Mouse (Mus musculus) CH12.LX (cell line): ENCODE data around the gene Chchd4. TPM values are rescaled to one million over a fixed set of nuclear protein-coding genes. Genes with fewer than 3 reads are reported as not detected.

Experiments
- DNase-seq: peaks from one replicate; pipeline ENCODE4 v3.0.0-alpha.2; 2013; ENCODE audit errors: extremely low read depth
- H3K27ac ChIP-seq: 2 replicates; pipeline ENCODE4 v1.5.1; 2012; ENCODE audit warnings: low read depth, mild to moderate bottlenecking, control low read depth, moderate library complexity; ENCODE audit not compliant: insufficient read depth
- H3K27me3 ChIP-seq: replicated peaks from 2 replicates; pipeline ENCODE3; 2012; ENCODE audit warnings: inconsistent platforms
- H3K36me3 ChIP-seq, 2 experiments: replicated peaks in 1 of 2; 2 replicates each; pipeline versions ENCODE3 to v1.6.1; 2012; ENCODE audit warnings: inconsistent platforms in 1 of 2, low read length in 1 of 2, mild to moderate bottlenecking in 1 of 2, mixed read lengths in 1 of 2, moderate library complexity in 1 of 2; ENCODE audit not compliant: control insufficient read depth in 1 of 2, insufficient read depth in 1 of 2
- H3K4me1 ChIP-seq, 2 experiments: 2 replicates each; pipeline ENCODE4 v1.6.1; 2012; ENCODE audit warnings: inconsistent platforms in 1 of 2, moderate library complexity in 1 of 2; ENCODE audit not compliant: insufficient read depth in 2 of 2, control insufficient read depth in 1 of 2
- H3K4me2 ChIP-seq: 2 replicates; pipeline ENCODE4 v1.6.1; 2012; ENCODE audit warnings: low read depth, mild to moderate bottlenecking, control low read depth; ENCODE audit not compliant: poor library complexity, insufficient read depth, severe bottlenecking
- H3K4me3 ChIP-seq, 3 experiments: fragments of 150-350 bp in 1 of 3; sonication (generic) in 1 of 3; replicated peaks in 1 of 3; 2 replicates each; pipeline versions ENCODE3 to v1.5.1; 2011 to 2012; ENCODE audit warnings: low read depth in 2 of 3, low read length in 2 of 3, mild to moderate bottlenecking in 2 of 3, moderate library complexity in 2 of 3, control low read depth in 1 of 3, improper control_type of control experiment in 1 of 3, inconsistent platforms in 1 of 3, mixed read lengths in 1 of 3; ENCODE audit not compliant: poor library complexity in 1 of 3
- H3K79me2 ChIP-seq: replicated peaks from 2 replicates; pipeline ENCODE4 v1.6.1; 2012; ENCODE audit warnings: mild to moderate bottlenecking, moderate library complexity; ENCODE audit not compliant: control insufficient read depth, poor library complexity, insufficient read depth, severe bottlenecking; ENCODE audit errors: extremely low read depth
- H3K9ac ChIP-seq: 2 replicates; pipeline ENCODE4 v1.6.1; 2012; ENCODE audit warnings: low read depth, mild to moderate bottlenecking, control low read depth, moderate library complexity; ENCODE audit not compliant: insufficient read depth
- H3K9me3 ChIP-seq: replicated peaks from 2 replicates; pipeline ENCODE3; 2012; ENCODE audit warnings: low read length, inconsistent platforms, mixed read lengths
- BHLHE40 ChIP-seq: IDR thresholded peaks from 2 replicates; pipeline ENCODE4 v1.6.1; 2011; ENCODE audit warnings: mild to moderate bottlenecking, low read depth, low read length, improper control_type of control experiment
- CHD1 ChIP-seq: IDR thresholded peaks from 2 replicates; pipeline ENCODE4 v1.6.1; 2012; ENCODE audit warnings: low read depth, low read length, improper control_type of control experiment, inconsistent platforms
- CHD2 ChIP-seq: IDR thresholded peaks from 2 replicates; pipeline ENCODE4 v1.6.1; 2011; ENCODE audit warnings: low read length, improper control_type of control experiment
- CTCF ChIP-seq, 2 experiments: IDR thresholded peaks in 1 of 2; conservative IDR thresholded peaks in 1 of 2; 2 replicates each; pipeline ENCODE4 v1.5.1; 2011 to 2012; ENCODE audit warnings: low read depth in 2 of 2, low read length in 2 of 2, improper control_type of control experiment in 1 of 2, inconsistent platforms in 1 of 2, mild to moderate bottlenecking in 1 of 2, moderate library complexity in 1 of 2
- E2F4 ChIP-seq: IDR thresholded peaks from 2 replicates; pipeline ENCODE4 v1.6.1; 2011; ENCODE audit warnings: low read depth, low read length, improper control_type of control experiment; ENCODE audit not compliant: insufficient replicate concordance
- ELF1 ChIP-seq: IDR thresholded peaks from 2 replicates; pipeline ENCODE4 v1.6.1; 2014; ENCODE audit warnings: low read depth, mild to moderate bottlenecking, inconsistent platforms, low read length, improper control_type of control experiment
- EP300 ChIP-seq: IDR thresholded peaks from 2 replicates; pipeline ENCODE4 v1.6.1; 2011; ENCODE audit warnings: low read length, improper control_type of control experiment
- ETS1 ChIP-seq: conservative IDR thresholded peaks from 2 replicates; pipeline ENCODE4 v1.6.1; 2012; ENCODE audit warnings: low read depth, mild to moderate bottlenecking, inconsistent platforms, low read length, improper control_type of control experiment, moderate library complexity
- IRF4 ChIP-seq: IDR thresholded peaks from 2 replicates; pipeline ENCODE4 v1.6.1; 2014; ENCODE audit warnings: low read depth, mild to moderate bottlenecking, inconsistent platforms, low read length, improper control_type of control experiment
- JUN ChIP-seq: IDR thresholded peaks from 2 replicates; pipeline ENCODE4 v1.6.1; 2011; ENCODE audit warnings: low read depth, mild to moderate bottlenecking, low read length, improper control_type of control experiment, moderate library complexity; ENCODE audit not compliant: insufficient read depth
- JUND ChIP-seq: conservative IDR thresholded peaks from 2 replicates; pipeline ENCODE4 v1.6.1; 2011; ENCODE audit warnings: low read depth, low read length, improper control_type of control experiment
- MAFK ChIP-seq: IDR thresholded peaks from 2 replicates; pipeline ENCODE4 v1.6.1; 2011; ENCODE audit warnings: low read length, improper control_type of control experiment; ENCODE audit not compliant: insufficient replicate concordance
- MEF2A ChIP-seq: IDR thresholded peaks from 2 replicates; pipeline ENCODE4 v1.6.1; 2014; ENCODE audit warnings: low read depth, mild to moderate bottlenecking, inconsistent platforms, low read length, improper control_type of control experiment, borderline replicate concordance
- MYC ChIP-seq: IDR thresholded peaks from 2 replicates; pipeline ENCODE4 v1.6.1; 2011; ENCODE audit warnings: low read depth, mild to moderate bottlenecking, improper control_type of control experiment, low read length
- POLR2A ChIP-seq: IDR thresholded peaks from 2 replicates; pipeline ENCODE4 v1.6.1; 2011; ENCODE audit warnings: low read depth, mild to moderate bottlenecking, improper control_type of control experiment, low read length
- RAD21 ChIP-seq: IDR thresholded peaks from 2 replicates; pipeline ENCODE4 v1.6.1; 2011; ENCODE audit warnings: low read depth, mild to moderate bottlenecking, low read length, improper control_type of control experiment, moderate library complexity
- SIN3A ChIP-seq: IDR thresholded peaks from 2 replicates; pipeline ENCODE4 v1.6.1; 2012; ENCODE audit warnings: low read length, improper control_type of control experiment, inconsistent platforms
- USF1 ChIP-seq: IDR thresholded peaks from 2 replicates; pipeline ENCODE4 v1.6.1; 2014; ENCODE audit warnings: low read depth, mild to moderate bottlenecking, inconsistent platforms, low read length, improper control_type of control experiment
- USF2 ChIP-seq: conservative IDR thresholded peaks from 2 replicates; pipeline ENCODE4 v1.6.1; 2011; ENCODE audit warnings: low read depth, low read length, improper control_type of control experiment
- ZNF384 ChIP-seq: IDR thresholded peaks from 2 replicates; pipeline ENCODE4 v1.6.1; 2012; ENCODE audit warnings: low read depth, low read length, improper control_type of control experiment, inconsistent platforms
- dilution Hi-C: fragments of 300-500 bp; cut with MboI; formaldehyde crosslinking; loops from 2 replicates; pipeline ENCODE4 v1.14.3; 2020; ENCODE audit warnings: low sequenced_read_pairs; ENCODE audit not compliant: extremely low pct_unique_long_range_greater_than_20kb, extremely low pct_ligation_motif_present
- in situ Hi-C: fragments of 300-500 bp; cut with MboI; formaldehyde crosslinking; loops from 3 replicates; pipeline ENCODE4 v1.14.3; 2019; ENCODE audit warnings: low sequenced_read_pairs, low pct_ligation_motif_present, low pct_unique_long_range_greater_than_20kb, mixed read lengths
- polyA plus RNA-seq: library from polyadenylated mRNA; unstranded; fragments of >175 nt; gene quantifications from 2 replicates; pipeline ENCODE4 v1.2.1, GENCODE M21; 2012; ENCODE audit warnings: low read depth; ENCODE audit not compliant: insufficient read length
- total RNA-seq, 2 experiments: library from RNA; depleted of rRNA; stranded (reverse); fragments of 300-350 nt in 1 of 2; fragments of >200 nt in 1 of 2; gene quantifications; 2 replicates each; pipeline ENCODE4 v1.2.3; 2012 to 2014

Chchd4 gene
- total and polyA plus RNA-seq, 3 experiments: 30.1 to 49.7 (median 41.4) TPM

DNA sequence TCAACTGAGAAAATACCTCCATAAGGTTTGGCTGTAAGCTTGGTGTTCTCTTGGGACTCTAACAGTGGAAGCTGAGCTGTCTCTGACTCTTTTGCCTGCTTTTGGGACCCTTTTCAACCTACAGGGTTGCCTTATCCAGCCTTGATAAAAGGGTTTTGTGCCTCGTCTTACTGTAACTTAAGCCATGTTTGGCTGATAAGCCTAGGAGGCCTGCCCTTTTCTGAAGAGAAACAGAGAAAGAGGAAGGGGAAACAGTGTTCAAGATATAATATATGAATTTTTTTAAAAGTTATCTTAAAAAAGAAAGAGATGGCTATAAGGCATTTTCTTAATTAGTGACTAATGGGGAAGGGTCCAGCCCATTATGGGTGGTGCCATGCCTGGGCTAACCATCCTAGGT is 30.0 kb upstream of the Chchd4 start:
- H3K4me1 ChIP-seq: no peaks in the 10 kb centered on the region
- no peak overlapping the region for H3K4me3 ChIP-seq
- H3K36me3 ChIP-seq: peaks cover 76 to 95% of the 10 kb centered on the region in 2 experiments
- TF ChIP-seq BHLHE40: no peak
- TF ChIP-seq ZNF384: no peak
- TF ChIP-seq CHD2: no peak
- no peak for TF ChIP-seq CTCF (conservative IDR thresholded peaks at IDR 0.05 in 1 of 2, IDR thresholded peaks at IDR 0.05 in 1 of 2; ENCODE audit: low read depth in 2 of 2, low read length in 2 of 2)
- TF ChIP-seq ETS1: no peak
- peaks cover 5% of the 10 kb centered on the region for H3K9me3 ChIP-seq
- in situ Hi-C loops (loop anchor here (10.0 kb wide), 1 partner anchor 219 kb away; no protein-coding TSS in a partner anchor), dilution Hi-C loops (no loop called here)
- no peak overlapping the region for H3K9ac ChIP-seq
- H3K79me2 ChIP-seq: no peaks in the 10 kb centered on the region
- no peak overlapping the region for H3K4me2 ChIP-seq
- no peaks in the 10 kb centered on the region for H3K27me3 ChIP-seq
- no peak overlapping the region for H3K27ac ChIP-seq
- DNase-seq: no peak

DNA sequence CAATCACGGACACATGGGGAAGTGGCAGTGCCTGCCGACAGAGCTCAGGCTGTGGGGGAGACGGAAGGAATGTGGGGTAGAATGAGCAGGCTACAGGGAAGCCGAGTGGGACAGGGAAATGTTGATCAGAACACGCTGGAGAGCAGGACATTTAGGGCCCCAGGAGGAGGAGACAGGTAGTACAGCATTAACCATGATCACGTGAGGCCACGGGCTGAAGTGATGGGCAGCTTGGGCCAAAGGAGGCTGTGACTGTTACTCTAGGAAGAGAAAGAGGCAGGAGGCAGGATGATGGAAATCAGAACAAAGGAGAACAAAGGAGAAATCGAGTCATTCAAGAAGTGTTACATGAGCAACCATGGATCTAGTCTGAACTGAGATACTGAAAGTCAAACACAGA is 21.2 kb upstream of the Chchd4 start:
- Histone ChIP-seq H3K4me2 (no peak overlapping the region), H3K27me3 (no peaks in the 10 kb centered on the region), H3K27ac (no peak overlapping the region), H3K4me1 (no peaks in the 10 kb centered on the region), H3K9me3 (no peaks in the 10 kb centered on the region)
- dilution Hi-C loops: no loop called here
- no peak for DNase-seq
- in situ Hi-C loops: no loop called here
- TF ChIP-seq JUND: no peak
- no peak for TF ChIP-seq MYC
- TF ChIP-seq EP300: no peak
- no peak for TF ChIP-seq MAFK
- no peak for TF ChIP-seq IRF4
- TF ChIP-seq SIN3A: no peak
- TF ChIP-seq E2F4: no peak
- no peak for TF ChIP-seq POLR2A
- TF ChIP-seq RAD21: no peak
- TF ChIP-seq MEF2A: no peak
- no peak for TF ChIP-seq CHD1
- TF ChIP-seq USF1: no peak
- TF ChIP-seq CHD2: no peak
- no peak for TF ChIP-seq ELF1
- no peak for TF ChIP-seq JUN
- no peak for TF ChIP-seq USF2
- no peak for TF ChIP-seq ETS1
- TF ChIP-seq, all 38 proteins: peak for 0
- H3K36me3 ChIP-seq: peaks cover 49 to 91% of the 10 kb centered on the region in 2 experiments
- H3K4me3 ChIP-seq: no peak overlapping the region
- no peak overlapping the region for H3K9ac ChIP-seq
- H3K79me2 ChIP-seq: no peaks in the 10 kb centered on the region
